Mouse (Mus musculus): ENCODE measurements at regions not wholly inside any gene's neighbourhood (a gene's known extent, or its start where the extent isn't known, plus 50 kb on each side); places are given as distances from the start of the nearest gene placed in this dataset.

GRCm38 (mm10) chr10:117472568-117472930 lies 92.7 kb upstream of the Cpsf6 start:
- WGBS: 89% methylated on average over 4 of the region's 4 CpGs
- no peak for DNase-seq (ENCODE audit: low spot score)
- Histone ChIP-seq H3K4me1 (ENCODE audit: insufficient read depth, low read length) (0 out of 2 replicates have a peak, but pooled peaks cover under 1% of the 10 kb centered on the region), H3K27ac (ENCODE audit: low read depth, low read length) (no peak overlapping the region), H3K36me3 (ENCODE audit: insufficient read depth, low read length) (no peaks in the 10 kb centered on the region), H3K4me2 (ENCODE audit: low read depth, low read length, poor library complexity, severe bottlenecking) (no peak overlapping the region), H3K9ac (replicated peaks; ENCODE audit: low read length, poor library complexity, severe bottlenecking) (no peak overlapping the region), H3K9me3 (ENCODE audit: low read length) (no peaks in the 10 kb centered on the region), H3K4me3 (ENCODE audit: low read depth, low read length) (no peak overlapping the region), H3K27me3 (ENCODE audit: insufficient read depth, low read length) (no peaks in the 10 kb centered on the region)
- ATAC-seq (ENCODE audit: low FRiP score): no peak
- no peak for TF ChIP-seq CTCF (IDR thresholded peaks at IDR 0.05)

GRCm38 (mm10) chr10:117471818-117472567 lies 92.2 kb upstream of the Cpsf6 start:
- WGBS: 80% methylated on average over 11 of the region's 11 CpGs
- Histone ChIP-seq H3K27me3 (ENCODE audit: insufficient read depth, low read length) (no peaks in the 10 kb centered on the region), H3K9ac (replicated peaks; ENCODE audit: low read length, poor library complexity, severe bottlenecking) (no peak overlapping the region), H3K4me3 (ENCODE audit: low read depth, low read length) (no peak overlapping the region), H3K27ac (ENCODE audit: low read depth, low read length) (no peak overlapping the region), H3K4me2 (ENCODE audit: low read depth, low read length, poor library complexity, severe bottlenecking) (no peak overlapping the region), H3K36me3 (ENCODE audit: insufficient read depth, low read length) (no peaks in the 10 kb centered on the region), H3K9me3 (ENCODE audit: low read length) (no peaks in the 10 kb centered on the region), H3K4me1 (ENCODE audit: insufficient read depth, low read length) (no peaks in the 10 kb centered on the region)
- DNase-seq (ENCODE audit: low spot score) (no peak), ATAC-seq (ENCODE audit: low FRiP score) (no peak)
- TF ChIP-seq CTCF (IDR thresholded peaks at IDR 0.05): no peak

GRCm38 (mm10) chr10:117471036-117471817 lies 91.4 kb upstream of the Cpsf6 start:
- Histone ChIP-seq H3K4me1 (ENCODE audit: insufficient read depth, low read length) (no peaks in the 10 kb centered on the region), H3K27me3 (ENCODE audit: insufficient read depth, low read length) (no peaks in the 10 kb centered on the region), H3K9me3 (ENCODE audit: low read length) (no peaks in the 10 kb centered on the region), H3K36me3 (ENCODE audit: insufficient read depth, low read length) (no peaks in the 10 kb centered on the region), H3K4me3 (ENCODE audit: low read depth, low read length) (no peak overlapping the region), H3K4me2 (ENCODE audit: low read depth, low read length, poor library complexity, severe bottlenecking) (no peak overlapping the region), H3K9ac (replicated peaks; ENCODE audit: low read length, poor library complexity, severe bottlenecking) (no peak overlapping the region), H3K27ac (ENCODE audit: low read depth, low read length) (no peak overlapping the region)
- no peak for TF ChIP-seq CTCF (IDR thresholded peaks at IDR 0.05)
- DNase-seq (ENCODE audit: low spot score) (no peak), ATAC-seq (ENCODE audit: low FRiP score) (no peak)
- WGBS: 62% methylated on average over 8 of the region's 8 CpGs

GRCm38 (mm10) chr10:117470481-117470880 lies 90.7 kb upstream of the Cpsf6 start:
- no peak for ATAC-seq (ENCODE audit: low FRiP score)
- no peaks in the 10 kb centered on the region for H3K36me3 ChIP-seq (ENCODE audit: insufficient read depth, low read length)
- no peak overlapping the region for H3K27ac ChIP-seq (ENCODE audit: low read depth, low read length)
- no peaks in the 10 kb centered on the region for H3K9me3 ChIP-seq (ENCODE audit: low read length)
- DNase-seq (ENCODE audit: low spot score): no peak
- no peak overlapping the region for H3K4me2 ChIP-seq (ENCODE audit: low read depth, low read length, poor library complexity, severe bottlenecking)
- H3K9ac ChIP-seq (replicated peaks; ENCODE audit: low read length, poor library complexity, severe bottlenecking): no peak overlapping the region
- no peak overlapping the region for H3K4me3 ChIP-seq (ENCODE audit: low read depth, low read length)
- no peaks in the 10 kb centered on the region for H3K27me3 ChIP-seq (ENCODE audit: insufficient read depth, low read length)
- no peak for TF ChIP-seq CTCF (IDR thresholded peaks at IDR 0.05)
- 92% methylated on average over 2 of the region's 2 CpGs for WGBS
- no peaks in the 10 kb centered on the region for H3K4me1 ChIP-seq (ENCODE audit: insufficient read depth, low read length)

GRCm38 (mm10) chr10:117469573-117470090 lies 89.8 kb upstream of the Cpsf6 start:
- Histone ChIP-seq H3K9me3 (ENCODE audit: low read length) (no peaks in the 10 kb centered on the region), H3K36me3 (ENCODE audit: insufficient read depth, low read length) (no peaks in the 10 kb centered on the region), H3K27ac (ENCODE audit: low read depth, low read length) (no peak overlapping the region), H3K4me2 (ENCODE audit: low read depth, low read length, poor library complexity, severe bottlenecking) (no peak overlapping the region), H3K4me3 (ENCODE audit: low read depth, low read length) (no peak overlapping the region), H3K9ac (replicated peaks; ENCODE audit: low read length, poor library complexity, severe bottlenecking) (no peak overlapping the region), H3K27me3 (ENCODE audit: insufficient read depth, low read length) (no peaks in the 10 kb centered on the region), H3K4me1 (ENCODE audit: insufficient read depth, low read length) (no peaks in the 10 kb centered on the region)
- DNase-seq (ENCODE audit: low spot score) (no peak), ATAC-seq (ENCODE audit: low FRiP score) (no peak)
- 90% methylated on average over 3 of the region's 3 CpGs for WGBS
- TF ChIP-seq CTCF (IDR thresholded peaks at IDR 0.05): no peak

Measured in midbrain, postnatal 0 days (tissue).